Mouse (Mus musculus): Measurements from ENCODE around the gene Hivep3.

DNA sequence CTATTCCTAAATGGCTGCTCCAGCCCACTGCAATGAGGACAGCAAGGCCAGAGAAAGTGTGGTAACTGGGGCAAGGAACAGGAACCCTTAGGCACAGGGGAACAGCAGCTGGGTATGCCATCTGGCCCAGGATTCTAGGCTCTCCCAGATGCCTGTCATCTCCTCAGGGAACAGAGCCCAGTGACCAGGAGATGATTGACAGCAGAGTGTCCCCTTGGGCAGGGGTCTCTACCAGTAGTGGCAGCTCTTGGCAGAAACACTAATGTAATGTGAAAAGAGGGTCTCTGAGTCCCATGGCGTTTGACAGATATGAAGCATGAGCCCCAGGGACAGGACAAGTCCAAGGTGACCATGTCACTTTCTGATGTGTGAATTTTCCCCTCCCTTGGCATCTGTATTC is 217.5 kb downstream of the Hivep3 start:
- TF ChIP-seq CTCF (IDR thresholded peaks at IDR 0.05; ENCODE audit: insufficient read depth, low read length): no peak
- no peak for TF ChIP-seq POLR2A (IDR thresholded peaks at IDR 0.05; ENCODE audit: borderline replicate concordance, extremely low read depth, low read depth, low read length)

Measured in lung, adult 2 months (tissue).